Mouse (Mus musculus) heart, adult 2 months (tissue): Measurements from ENCODE around the gene Sspn. TPM values are rescaled to one million over a fixed set of nuclear protein-coding genes. Genes with fewer than 3 reads are reported as not detected.

Experiments
- DNase-seq, 2 experiments: peaks; one replicate each; pipeline ENCODE4 v3.0.0; 2021
- H3K27ac ChIP-seq: fragments of 200-600 bp; 2 replicates; pipeline ENCODE4 v1.8.1; 2022
- H3K27me3 ChIP-seq: fragments of 200-500 bp; 2 replicates; pipeline ENCODE4 v1.6.1; 2012; ENCODE audit warnings: mild to moderate bottlenecking, low read length, inconsistent platforms, mixed read lengths; ENCODE audit not compliant: control insufficient read depth, insufficient read depth
- H3K36me3 ChIP-seq: fragments of 200-500 bp; 2 replicates; pipeline ENCODE4 v1.6.1; 2012; ENCODE audit warnings: low read length, inconsistent platforms; ENCODE audit not compliant: control insufficient read depth, insufficient read depth
- H3K4me1 ChIP-seq: fragments of 200-500 bp; 2 replicates; pipeline ENCODE4 v1.6.1; 2011; ENCODE audit warnings: low read length; ENCODE audit not compliant: control insufficient read depth, insufficient read depth
- H3K4me3 ChIP-seq: fragments of 200-600 bp; 2 replicates; pipeline ENCODE4 v1.8.1; 2022
- H3K79me2 ChIP-seq: fragments of 200-500 bp; replicated peaks from 2 replicates; pipeline ENCODE4 v1.6.1; 2012; ENCODE audit warnings: mild to moderate bottlenecking, inconsistent platforms, low read length, moderate library complexity, mixed read lengths; ENCODE audit not compliant: control insufficient read depth, insufficient read depth
- H3K9ac ChIP-seq: fragments of 200-500 bp; 2 replicates; pipeline ENCODE4 v1.6.1; 2012; ENCODE audit warnings: low read depth, mild to moderate bottlenecking, control low read depth, inconsistent platforms, low read length, mixed read lengths
- CTCF ChIP-seq: fragments of 200-600 bp; IDR thresholded peaks from 2 replicates; pipeline ENCODE4 v1.8.1; 2022; ENCODE audit warnings: antibody characterized with exemption, mild to moderate bottlenecking, moderate library complexity
- EP300 ChIP-seq: fragments of 200-500 bp; IDR thresholded peaks from 2 replicates; pipeline ENCODE4 v1.6.1; 2011; ENCODE audit warnings: low read depth, low read length, control low read depth; ENCODE audit not compliant: insufficient read depth
- POLR2A ChIP-seq: fragments of 200-500 bp; IDR thresholded peaks from 2 replicates; pipeline ENCODE4 v1.6.1; 2011; ENCODE audit warnings: mild to moderate bottlenecking, low read depth, low read length, control low read depth; ENCODE audit not compliant: insufficient read depth
- WGBS: fragments of 180-500 bp; shearing (Covaris S2); methylation state at CpG from one replicate; pipeline ENCODE4 v1.1.7; 2018; 5-methylcytosine and 5-hydroxymethylcytosine counted together
- intact Hi-C: fragments of 180-260 bp; cut with DNase I; formaldehyde crosslinking; loops from one replicate; pipeline ENCODE4 v1.15.1; 2025
- polyA plus RNA-seq: library from polyadenylated mRNA; depleted of rRNA; stranded (reverse); fragments of >200 nt; gene quantifications from 2 replicates; pipeline ENCODE4 v1.2.3, GENCODE M21; 2012
- total RNA-seq, 2 experiments: library from RNA; stranded (reverse); gene quantifications; 2 replicates each; pipeline ENCODE4 v1.2.3; 2021

The Sspn gene
- total and polyA plus RNA-seq, 3 experiments, result 62.1 to 114 (median 104) TPM

DNA sequence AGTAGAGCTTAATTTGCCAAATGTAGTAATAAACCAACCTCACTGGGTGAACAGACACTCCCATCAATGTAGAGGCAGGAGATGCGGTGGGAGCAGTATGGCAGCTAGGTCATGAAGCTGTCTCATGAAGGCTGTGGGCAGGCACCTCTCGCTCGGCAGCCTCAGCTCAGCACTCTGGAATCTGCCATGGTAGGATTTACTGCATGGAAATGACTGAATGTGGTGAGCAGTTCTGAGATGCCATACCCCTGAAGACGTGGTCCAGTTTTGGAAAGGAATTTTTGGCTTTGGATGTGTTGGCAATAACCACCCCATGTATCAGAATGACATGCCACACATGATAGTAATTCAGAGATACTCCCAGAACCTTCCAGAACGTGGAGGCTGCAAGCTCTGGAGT, 19.2 kb downstream of the Sspn start:
- 67% methylated on average over 5 of the region's 5 CpGs for WGBS
- TF ChIP-seq EP300 (no peak), POLR2A (no peak), CTCF (no peak)
- Histone ChIP-seq H3K4me1 (peaks cover 15% of the 10 kb centered on the region), H3K79me2 (peaks cover 2% of the 10 kb centered on the region; the same call in 1 of the 2 replicates), H3K4me3 (no peak overlapping the region), H3K27me3 (no peaks in the 10 kb centered on the region), H3K9ac (no peak overlapping the region), H3K27ac (peak overlapping the region; percentile 61), H3K36me3 (peaks cover 7% of the 10 kb centered on the region; the same call in 1 of the 2 replicates)
- DNase-seq, result no peak
- intact Hi-C loops, result no loop called here

DNA sequence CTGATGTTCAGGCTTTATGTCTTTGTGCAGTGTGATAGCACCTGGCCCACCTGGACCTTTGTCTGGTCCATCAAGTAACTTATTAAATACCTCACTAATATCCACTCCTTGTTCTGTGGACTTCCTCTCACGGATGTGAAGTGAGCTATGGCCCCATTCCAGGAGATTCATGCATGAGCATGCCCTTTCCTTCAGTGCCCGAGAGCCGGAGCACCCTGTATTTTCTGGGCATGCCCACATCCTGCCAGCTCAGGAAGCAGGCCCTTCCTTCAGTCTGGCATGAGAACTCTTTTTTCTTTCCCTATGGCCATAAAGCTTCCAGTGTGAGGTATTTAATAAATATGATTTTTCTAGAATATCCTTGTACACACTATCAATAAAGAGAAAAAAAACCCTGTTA, 21.2 kb downstream of the Sspn start:
- peaks cover 16% of the 10 kb centered on the region for H3K4me1 ChIP-seq
- TF ChIP-seq EP300, result no peak

DNA sequence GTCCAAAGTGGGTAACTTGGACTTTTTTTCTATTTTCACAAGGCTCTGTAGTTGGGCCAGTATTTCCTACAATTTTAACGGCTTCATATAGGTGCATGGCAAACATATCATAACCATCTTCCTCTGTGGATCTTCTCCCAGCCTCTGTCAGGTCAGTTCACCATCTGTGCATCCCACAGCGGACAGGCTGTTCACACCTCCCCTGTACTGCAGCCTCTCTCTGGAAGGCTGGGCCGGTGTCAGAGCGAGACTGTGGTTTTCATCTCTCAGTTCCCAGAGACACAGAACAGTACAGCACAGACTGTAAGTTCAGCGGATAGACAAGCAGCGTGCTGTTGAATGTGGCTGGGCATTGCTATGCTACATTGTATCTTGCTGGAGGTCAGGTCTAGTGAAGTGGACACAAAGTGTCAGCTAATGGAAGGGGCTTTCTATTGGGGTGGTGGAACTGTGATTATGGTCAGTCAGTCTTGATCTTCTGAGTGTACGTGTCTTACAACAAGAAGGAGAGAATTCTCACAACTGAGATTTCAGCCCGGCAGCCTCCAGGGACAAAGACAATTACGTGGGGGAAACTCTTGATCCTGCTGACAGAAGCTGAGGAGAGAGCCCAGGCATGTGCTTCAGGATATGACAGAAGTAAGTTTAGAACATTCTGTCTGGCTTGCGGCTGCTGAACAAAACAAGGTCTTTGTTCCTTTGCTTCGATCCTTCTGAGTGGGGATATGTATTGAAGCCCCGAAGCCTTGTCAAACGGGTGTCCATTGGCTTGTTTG, 21.9 kb downstream of the Sspn start:
- H3K79me2 ChIP-seq, result peaks cover 2% of the 10 kb centered on the region; the same call in 1 of the 2 replicates
- peaks cover 15% of the 10 kb centered on the region for H3K4me1 ChIP-seq
- peak overlapping the region; percentile 10; the same call in 1 of the 2 replicates for H3K27ac ChIP-seq
- intact Hi-C loops, result no loop called here
- peak overlapping the region; percentile 53 for H3K9ac ChIP-seq
- TF ChIP-seq CTCF (no peak), EP300 (0 out of 2 replicates have a peak, but pooled peaks have one; percentile 27), POLR2A (no peak)
- no peaks in the 10 kb centered on the region for H3K27me3 ChIP-seq
- no peaks in the 10 kb centered on the region; the same call in 1 of the 2 replicates for H3K36me3 ChIP-seq
- no peak for DNase-seq
- WGBS, result 36% methylated on average over 13 of the region's 13 CpGs
- H3K4me3 ChIP-seq, result no peak overlapping the region

More for the DNA sequence above, 21.2 kb downstream of the Sspn start:
- H3K79me2 ChIP-seq, result peaks cover 2% of the 10 kb centered on the region; the same call in 1 of the 2 replicates
- intact Hi-C loops, result no loop called here
- no peaks in the 10 kb centered on the region; the same call in 1 of the 2 replicates for H3K36me3 ChIP-seq
- H3K27me3 ChIP-seq, result no peaks in the 10 kb centered on the region
- no peak for DNase-seq
- 9% methylated on average over 3 of the region's 3 CpGs for WGBS
- no peak overlapping the region for H3K4me3 ChIP-seq
- no peak overlapping the region for H3K9ac ChIP-seq
- no peak overlapping the region for H3K27ac ChIP-seq

DNA sequence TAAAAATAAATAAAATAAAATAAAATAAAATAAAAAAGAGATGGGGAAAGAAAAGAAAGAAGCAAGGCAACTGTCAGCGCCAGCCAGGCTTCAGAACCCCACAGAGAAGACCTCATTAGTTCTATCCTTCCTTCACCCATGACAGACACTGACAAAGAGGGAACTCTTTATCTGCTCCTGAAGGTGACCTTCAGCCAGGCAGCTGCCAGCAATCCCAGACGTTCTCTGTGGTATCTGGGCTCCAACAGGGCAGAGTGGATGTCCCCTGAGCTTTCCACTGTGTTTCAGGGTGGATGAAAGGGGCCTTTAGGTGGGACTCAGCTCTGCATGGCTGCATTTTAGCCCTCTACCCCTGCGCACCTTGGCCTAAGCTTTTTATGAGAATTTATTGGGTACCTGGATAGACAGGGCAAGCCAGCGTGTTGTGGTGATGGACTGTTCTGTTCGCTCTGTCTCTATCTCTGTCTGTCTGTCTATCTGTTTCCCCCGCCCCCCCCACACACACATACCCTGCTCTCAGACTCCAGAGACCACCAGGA, 26.1 kb downstream of the Sspn start:
- H3K4me3 ChIP-seq, result no peak overlapping the region
- TF ChIP-seq EP300, result 0 out of 2 replicates have a peak, but pooled peaks have one; percentile 34
- no peak for TF ChIP-seq CTCF
- no peaks in the 10 kb centered on the region; the same call in 1 of the 2 replicates for H3K36me3 ChIP-seq
- H3K9ac ChIP-seq, result peak overlapping the region; percentile 34
- intact Hi-C loops, result no loop called here
- H3K79me2 ChIP-seq, result no peaks in the 10 kb centered on the region
- H3K27me3 ChIP-seq, result no peaks in the 10 kb centered on the region
- WGBS, result 68% methylated on average over 6 of the region's 6 CpGs
- DNase-seq, result peak in 1 of 2 experiments; percentile 43
- H3K27ac ChIP-seq, result peak overlapping the region; percentile 77
- peaks cover 12% of the 10 kb centered on the region for H3K4me1 ChIP-seq

- peak in 1 of 2 experiments; percentile 50 for DNase-seq
Measured at GRCm38 (mm10) chr6:145958070-145958469, 26.6 kb downstream of the Sspn start.

DNA sequence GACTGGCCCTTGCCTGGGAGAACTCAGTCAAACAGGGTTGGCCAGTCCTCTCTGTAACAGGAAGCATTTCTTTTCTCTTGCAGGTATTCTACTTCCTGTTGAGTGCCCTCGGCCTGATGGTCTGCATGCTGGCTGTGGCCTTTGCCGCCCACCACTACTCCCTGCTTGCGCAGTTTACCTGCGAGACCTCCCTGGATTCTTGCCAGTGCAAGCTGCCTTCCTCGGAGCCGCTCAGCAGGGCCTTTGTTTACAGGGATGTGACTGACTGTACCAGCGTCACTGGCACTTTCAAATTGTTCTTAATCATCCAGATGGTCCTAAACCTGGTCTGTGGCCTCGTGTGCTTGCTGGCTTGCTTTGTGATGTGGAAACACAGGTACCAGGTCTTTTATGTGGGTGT, 29.6 kb downstream of the Sspn start:
- Histone ChIP-seq H3K9ac (no peak overlapping the region), H3K27ac (no peak overlapping the region), H3K27me3 (no peaks in the 10 kb centered on the region), H3K4me3 (no peak overlapping the region), H3K79me2 (no peaks in the 10 kb centered on the region), H3K4me1 (peaks cover 4% of the 10 kb centered on the region; the same call in 1 of the 2 replicates), H3K36me3 (peaks cover 3% of the 10 kb centered on the region; the same call in 1 of the 2 replicates)
- TF ChIP-seq CTCF (no peak), POLR2A (no peak), EP300 (no peak)
- peak in 1 of 2 experiments; percentile 14 for DNase-seq
- WGBS, result 64% methylated on average over 8 of the region's 8 CpGs
- intact Hi-C loops, result no loop called here

More at GRCm38 (mm10) chr6:145958070-145958469, 26.6 kb downstream of the Sspn start:
- Histone ChIP-seq H3K9ac (peak overlapping the region; percentile 34), H3K27me3 (no peaks in the 10 kb centered on the region), H3K79me2 (no peaks in the 10 kb centered on the region), H3K27ac (peak overlapping the region; percentile 77), H3K4me3 (no peak overlapping the region), H3K36me3 (no peaks in the 10 kb centered on the region), H3K4me1 (peaks cover 10% of the 10 kb centered on the region)
- no peak for TF ChIP-seq POLR2A
- no peak for TF ChIP-seq EP300
- no peak for TF ChIP-seq CTCF
- WGBS, result 41% methylated on average over 5 of the region's 5 CpGs
- intact Hi-C loops, result no loop called here
